Mouse (Mus musculus): ENCODE measurements around the gene Mef2a. TPM values are rescaled to one million over a fixed set of nuclear protein-coding genes. Genes with fewer than 3 reads are reported as not detected.

The Mef2a gene
- polyA plus RNA-seq, 1 experiment from 2014 or later, result 19.9 TPM

DNA sequence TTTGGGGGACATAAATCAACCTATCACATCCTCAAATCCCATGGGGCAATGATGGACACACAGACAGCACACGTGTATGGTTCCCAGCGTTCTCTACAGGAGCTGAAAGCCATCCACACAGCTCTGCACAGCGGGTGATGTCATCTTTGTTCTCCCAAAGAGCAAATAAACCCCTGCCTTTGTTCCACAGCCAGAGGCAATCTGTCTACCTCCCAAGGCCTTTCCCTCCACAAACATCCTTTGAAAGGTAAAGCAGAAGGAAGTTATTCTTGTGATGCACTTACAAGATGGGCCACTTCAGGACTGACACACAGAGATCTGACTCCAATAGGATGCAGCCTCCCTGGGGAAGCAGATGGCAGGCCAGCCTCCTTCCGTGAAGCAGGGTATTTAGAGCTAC lies 160.7 kb downstream of the Mef2a start:
- H3K9me3 ChIP-seq (ENCODE audit: control insufficient read depth), result no peaks in the 10 kb centered on the region
- no peaks in the 10 kb centered on the region for H3K27me3 ChIP-seq (replicated peaks; ENCODE audit: control insufficient read depth, insufficient read depth, low read length)
- H3K36me3 ChIP-seq (ENCODE audit: control insufficient read depth, insufficient read depth), result no peaks in the 10 kb centered on the region
- H3K4me3 ChIP-seq (ENCODE audit: low read depth, low read length), result no peak overlapping the region
- no peak overlapping the region for H3K27ac ChIP-seq (ENCODE audit: low read depth, low read length)
- 47% methylated on average over 4 of the region's 4 CpGs for whole genome bisulfite sequencing
- TF ChIP-seq CTCF (IDR thresholded peaks at IDR 0.05; ENCODE audit: low read depth), result no peak
- no peaks in the 10 kb centered on the region for H3K4me1 ChIP-seq (replicated peaks; ENCODE audit: control insufficient read depth, insufficient read depth, low read length)
- no peak overlapping the region for H3K4me2 ChIP-seq (replicated peaks; ENCODE audit: low read depth)
- no peak for ATAC-seq
- H3K9ac ChIP-seq (ENCODE audit: low read depth, low read length), result no peak overlapping the region

DNA sequence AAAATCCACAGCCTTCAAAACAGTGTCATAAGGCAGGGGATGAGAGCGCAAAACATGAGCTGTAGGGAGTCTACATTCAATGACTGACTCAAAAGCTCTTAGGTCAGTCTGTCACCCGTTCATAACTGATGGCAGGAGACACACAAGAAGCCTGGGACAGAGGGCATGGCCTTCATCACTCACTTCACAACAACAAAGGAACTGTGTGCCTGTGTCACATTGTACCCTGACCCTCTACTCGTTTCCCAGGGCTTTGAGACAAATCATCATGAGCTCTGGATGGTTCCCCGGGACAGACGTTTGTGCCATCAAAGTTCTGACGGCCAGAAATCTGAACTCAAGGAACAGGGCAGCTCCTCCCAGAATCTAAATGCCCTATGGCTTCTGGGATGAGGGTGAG lies 161.3 kb downstream of the Mef2a start:
- WGBS, result 78% methylated on average over 6 of the region's 6 CpGs
- Histone ChIP-seq H3K4me2 (replicated peaks; ENCODE audit: low read depth) (no peak overlapping the region), H3K9me3 (ENCODE audit: control insufficient read depth) (no peaks in the 10 kb centered on the region), H3K27ac (ENCODE audit: low read depth, low read length) (no peak overlapping the region), H3K9ac (ENCODE audit: low read depth, low read length) (no peak overlapping the region), H3K4me3 (ENCODE audit: low read depth, low read length) (no peak overlapping the region), H3K4me1 (replicated peaks; ENCODE audit: control insufficient read depth, insufficient read depth, low read length) (no peaks in the 10 kb centered on the region), H3K36me3 (ENCODE audit: control insufficient read depth, insufficient read depth) (no peaks in the 10 kb centered on the region), H3K27me3 (replicated peaks; ENCODE audit: control insufficient read depth, insufficient read depth, low read length) (no peaks in the 10 kb centered on the region)
- ATAC-seq, result no peak
- no peak for TF ChIP-seq CTCF (IDR thresholded peaks at IDR 0.05; ENCODE audit: low read depth)

DNA sequence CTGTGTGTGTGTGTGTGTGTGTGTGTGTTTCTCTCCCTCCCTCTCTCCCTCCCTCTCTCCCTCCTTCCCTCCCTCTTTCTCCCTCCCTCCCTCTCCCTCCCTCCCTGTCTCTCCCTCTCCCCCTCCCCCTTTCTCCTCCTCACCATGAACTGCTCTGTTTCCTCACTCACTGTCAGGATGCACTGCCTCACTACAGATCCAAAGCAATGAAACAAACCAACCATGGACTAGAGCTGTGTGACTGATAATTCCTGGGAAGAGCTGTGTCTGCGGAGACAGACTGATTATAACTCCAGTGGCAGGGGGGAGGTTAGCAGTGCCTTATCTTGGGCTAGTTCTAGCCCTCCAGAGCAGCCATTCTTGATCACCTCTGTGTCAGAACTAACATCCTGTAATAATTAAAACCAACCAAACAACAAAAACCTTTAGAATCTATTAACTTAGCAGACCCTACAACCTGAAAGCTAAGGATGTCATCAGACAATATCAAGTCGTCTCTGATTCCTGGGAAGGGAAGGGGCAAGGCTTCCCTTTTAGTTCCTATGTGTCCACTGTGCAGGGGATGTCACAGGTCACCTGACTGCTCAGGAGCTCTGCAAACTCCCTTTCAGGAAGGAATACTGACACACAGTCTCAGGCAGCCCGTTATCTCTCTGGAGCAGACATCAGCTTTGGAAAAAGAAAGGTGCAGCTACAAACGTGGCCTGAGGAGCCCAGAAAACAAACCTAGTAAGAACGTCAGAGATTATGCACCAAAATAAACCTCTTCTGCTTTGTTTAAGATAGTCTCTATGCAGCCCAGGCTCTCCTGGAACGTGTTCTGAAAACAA lies 162.4 kb downstream of the Mef2a start:
- no peak overlapping the region for H3K9ac ChIP-seq (ENCODE audit: low read depth, low read length)
- no peak overlapping the region for H3K27ac ChIP-seq (ENCODE audit: low read depth, low read length)
- no peak overlapping the region for H3K4me2 ChIP-seq (replicated peaks; ENCODE audit: low read depth)
- no peaks in the 10 kb centered on the region for H3K36me3 ChIP-seq (ENCODE audit: control insufficient read depth, insufficient read depth)
- H3K9me3 ChIP-seq (ENCODE audit: control insufficient read depth), result no peaks in the 10 kb centered on the region
- no peak for TF ChIP-seq CTCF (IDR thresholded peaks at IDR 0.05; ENCODE audit: low read depth)
- ATAC-seq, result no peak
- WGBS, result 48% methylated on average over 6 of the region's 6 CpGs
- no peaks in the 10 kb centered on the region for H3K27me3 ChIP-seq (replicated peaks; ENCODE audit: control insufficient read depth, insufficient read depth, low read length)
- no peak overlapping the region for H3K4me3 ChIP-seq (ENCODE audit: low read depth, low read length)
- H3K4me1 ChIP-seq (replicated peaks; ENCODE audit: control insufficient read depth, insufficient read depth, low read length), result no peaks in the 10 kb centered on the region

DNA sequence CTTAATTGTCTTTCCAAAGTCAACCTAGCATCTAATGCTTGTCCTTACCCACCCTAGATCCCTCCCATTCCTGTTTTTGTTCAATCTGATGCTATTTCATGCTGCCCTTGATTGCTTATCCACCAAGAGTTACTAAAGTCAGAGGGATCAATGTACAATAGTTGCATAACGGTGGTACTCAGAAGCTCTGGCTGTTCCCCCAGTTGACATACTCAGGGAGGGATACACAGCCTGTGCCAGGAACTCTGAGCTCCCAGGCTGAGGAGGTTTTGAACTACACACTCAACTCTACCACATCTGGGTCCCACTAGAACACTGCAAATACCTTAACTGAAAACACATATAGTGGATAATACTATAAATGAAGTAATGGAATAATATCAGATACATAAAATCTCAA lies 164.3 kb downstream of the Mef2a start:
- ATAC-seq, result no peak
- H3K27ac ChIP-seq (ENCODE audit: low read depth, low read length), result no peak overlapping the region
- H3K27me3 ChIP-seq (replicated peaks; ENCODE audit: control insufficient read depth, insufficient read depth, low read length), result no peaks in the 10 kb centered on the region
- no peak overlapping the region for H3K4me2 ChIP-seq (replicated peaks; ENCODE audit: low read depth)
- no peaks in the 10 kb centered on the region for H3K4me1 ChIP-seq (replicated peaks; ENCODE audit: control insufficient read depth, insufficient read depth, low read length)
- H3K9me3 ChIP-seq (ENCODE audit: control insufficient read depth), result no peaks in the 10 kb centered on the region
- no peak overlapping the region for H3K4me3 ChIP-seq (ENCODE audit: low read depth, low read length)
- H3K9ac ChIP-seq (ENCODE audit: low read depth, low read length), result no peak overlapping the region
- 56% methylated on average over 1 of the region's 1 CpGs for WGBS
- TF ChIP-seq CTCF (IDR thresholded peaks at IDR 0.05; ENCODE audit: low read depth), result no peak
- H3K36me3 ChIP-seq (ENCODE audit: control insufficient read depth, insufficient read depth), result no peaks in the 10 kb centered on the region

DNA sequence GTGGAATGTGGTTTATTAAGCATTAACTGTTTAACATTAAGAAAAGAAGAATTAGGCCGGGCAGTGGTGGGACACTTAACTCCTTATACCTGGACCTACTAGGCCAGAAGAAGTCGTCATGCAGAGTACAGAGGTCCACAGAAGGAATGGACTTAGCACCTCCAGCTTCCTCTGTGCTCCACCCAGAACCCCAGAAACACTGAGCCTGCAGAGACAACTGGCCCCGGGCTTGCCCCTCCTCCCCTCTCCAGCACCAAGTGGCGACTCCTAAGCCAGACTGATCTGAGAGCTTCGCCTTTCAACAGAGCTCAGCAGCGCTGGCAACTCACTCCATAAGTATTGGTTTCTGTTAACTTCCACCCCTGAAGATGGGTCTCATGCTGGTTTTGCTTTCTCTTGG lies 165.0 kb downstream of the Mef2a start:
- Histone ChIP-seq H3K27me3 (replicated peaks; ENCODE audit: control insufficient read depth, insufficient read depth, low read length) (no peaks in the 10 kb centered on the region), H3K36me3 (ENCODE audit: control insufficient read depth, insufficient read depth) (no peaks in the 10 kb centered on the region), H3K27ac (ENCODE audit: low read depth, low read length) (no peak overlapping the region), H3K4me1 (replicated peaks; ENCODE audit: control insufficient read depth, insufficient read depth, low read length) (no peaks in the 10 kb centered on the region), H3K9ac (ENCODE audit: low read depth, low read length) (no peak overlapping the region), H3K4me2 (replicated peaks; ENCODE audit: low read depth) (no peak overlapping the region), H3K4me3 (ENCODE audit: low read depth, low read length) (no peak overlapping the region), H3K9me3 (ENCODE audit: control insufficient read depth) (no peaks in the 10 kb centered on the region)
- ATAC-seq, result peak; percentile 44
- WGBS, result 39% methylated on average over 6 of the region's 6 CpGs
- TF ChIP-seq CTCF (IDR thresholded peaks at IDR 0.05; ENCODE audit: low read depth), result no peak

DNA sequence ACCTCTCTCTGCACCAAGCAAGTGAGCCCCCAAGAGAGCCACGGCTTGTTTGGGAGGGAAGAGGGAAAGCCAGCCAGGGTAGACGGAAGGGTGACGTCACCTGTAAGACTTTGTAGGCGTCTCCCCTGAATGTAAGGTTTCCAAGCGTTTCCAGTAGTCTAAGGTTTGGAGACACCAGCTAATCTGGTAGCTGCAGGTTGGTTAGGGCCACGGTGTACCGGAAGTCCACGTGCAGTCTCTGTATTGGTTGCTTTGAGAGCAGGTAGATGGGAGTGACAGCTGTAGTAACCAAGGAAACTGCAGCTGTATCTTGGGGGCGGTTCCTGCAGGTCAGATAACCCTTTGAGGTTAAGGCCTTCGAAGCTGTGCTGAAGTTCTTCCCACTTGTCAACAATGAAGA lies 166.2 kb downstream of the Mef2a start:
- ATAC-seq, result peak; percentile 72
- H3K4me3 ChIP-seq (ENCODE audit: low read depth, low read length), result no peak overlapping the region
- no peak for TF ChIP-seq CTCF (IDR thresholded peaks at IDR 0.05; ENCODE audit: low read depth)
- no peak overlapping the region for H3K4me2 ChIP-seq (replicated peaks; ENCODE audit: low read depth)
- 64% methylated on average over 10 of the region's 10 CpGs for WGBS
- H3K36me3 ChIP-seq (ENCODE audit: control insufficient read depth, insufficient read depth), result no peaks in the 10 kb centered on the region
- no peaks in the 10 kb centered on the region for H3K9me3 ChIP-seq (ENCODE audit: control insufficient read depth)
- H3K27me3 ChIP-seq (replicated peaks; ENCODE audit: control insufficient read depth, insufficient read depth, low read length), result no peaks in the 10 kb centered on the region
- H3K9ac ChIP-seq (ENCODE audit: low read depth, low read length), result no peak overlapping the region
- no peaks in the 10 kb centered on the region for H3K4me1 ChIP-seq (replicated peaks; ENCODE audit: control insufficient read depth, insufficient read depth, low read length)
- peak overlapping the region; percentile 75 for H3K27ac ChIP-seq (ENCODE audit: low read depth, low read length)
